Mouse (Mus musculus) lung, postnatal 14 days (tissue): ENCODE results near the gene Tbce.
"Not testable (repeated sequence)": the region's sequence is repeated elsewhere in the genome, so short reads cannot be mapped to it uniquely, and the experiment has no call there.

Source experiments
- DNase-seq: peaks from one replicate; pipeline ENCODE4 v3.0.0; 2021

The Tbce gene

DNA sequence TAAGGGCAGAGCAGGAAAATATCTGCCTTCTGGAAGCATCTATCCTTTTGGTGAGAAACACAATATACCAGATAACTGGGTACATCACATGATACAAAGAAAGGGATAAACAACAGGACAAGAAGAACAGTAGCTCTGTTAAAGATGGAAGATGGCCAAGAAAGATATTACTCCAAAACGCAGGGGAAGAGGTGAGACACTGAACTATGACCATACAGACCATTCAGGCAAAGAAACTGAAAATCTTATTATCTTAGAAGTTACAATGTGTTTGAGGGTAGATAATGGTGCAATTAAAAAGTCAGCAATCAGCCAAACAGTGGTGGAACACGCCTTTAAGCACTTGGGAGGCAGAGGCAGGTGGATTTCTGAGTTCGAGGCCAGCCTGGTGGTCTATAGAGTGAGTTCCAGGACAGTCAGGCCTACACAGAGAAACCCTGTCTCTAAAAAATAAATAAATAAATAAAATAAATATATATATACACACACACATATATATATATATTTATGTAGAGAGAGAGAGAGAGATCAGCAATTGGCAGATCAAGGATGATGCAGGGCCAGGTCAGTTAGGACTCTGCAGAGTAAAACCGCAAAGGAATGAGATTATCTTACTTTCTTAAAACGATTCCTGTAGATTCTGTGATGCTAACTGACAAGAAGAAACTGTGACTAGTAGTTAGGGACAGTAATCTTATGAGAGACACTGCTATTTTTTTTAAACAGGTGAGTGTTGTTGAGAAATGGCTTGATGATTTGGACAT lies 5.9 kb downstream of the Tbce start:
- no peak for DNase-seq

DNA sequence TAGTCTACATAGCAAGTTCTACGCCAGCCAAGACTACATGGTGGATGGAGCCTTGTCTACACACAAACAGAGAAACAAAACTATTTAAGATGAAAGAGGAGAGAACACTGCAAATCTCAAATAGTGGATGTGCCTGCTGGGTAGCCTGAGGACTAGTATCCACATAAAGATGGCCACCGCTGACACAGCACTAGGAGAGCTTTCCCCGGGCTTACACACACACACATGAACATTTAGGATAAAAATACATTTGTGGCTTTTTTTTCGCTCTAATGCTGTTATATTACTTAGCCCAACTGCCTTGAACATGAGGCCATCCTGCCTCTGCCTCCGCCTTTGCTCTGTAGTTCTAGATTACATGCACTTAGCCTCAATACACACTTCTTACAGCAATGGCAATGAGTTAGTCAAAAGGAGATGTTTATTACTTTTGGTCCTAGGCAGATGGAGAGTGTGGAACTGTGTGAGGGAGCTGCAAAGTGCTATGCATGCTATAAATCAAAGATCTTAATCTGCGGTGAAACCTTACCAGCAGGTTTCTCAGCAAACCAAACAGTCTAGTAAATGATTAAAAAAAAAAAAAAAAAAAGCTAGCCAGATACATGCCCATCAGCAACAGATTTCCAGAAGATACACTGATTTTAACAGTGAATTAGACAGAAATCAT lies 13.2 kb downstream of the Tbce start:
- no peak for DNase-seq

DNA sequence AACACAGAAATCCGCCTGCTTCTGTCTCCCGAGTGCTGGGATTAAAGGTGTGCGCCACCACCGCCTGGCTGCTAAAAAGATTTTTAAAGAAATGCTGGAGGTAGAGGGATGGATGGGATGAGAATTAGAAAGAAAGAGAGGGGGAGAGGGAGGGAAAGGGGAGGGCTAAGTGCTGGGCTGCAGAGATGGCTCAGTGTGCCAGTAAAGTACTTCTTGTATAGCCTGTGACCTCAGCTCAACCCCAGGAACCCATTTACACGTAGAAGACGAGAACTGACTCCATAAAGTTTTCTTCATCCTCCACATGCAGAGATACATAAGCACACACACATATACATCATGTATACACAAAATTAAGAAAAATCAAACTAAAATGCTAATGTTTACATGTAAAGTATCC lies 13.9 kb downstream of the Tbce start:
- no peak for DNase-seq

DNA sequence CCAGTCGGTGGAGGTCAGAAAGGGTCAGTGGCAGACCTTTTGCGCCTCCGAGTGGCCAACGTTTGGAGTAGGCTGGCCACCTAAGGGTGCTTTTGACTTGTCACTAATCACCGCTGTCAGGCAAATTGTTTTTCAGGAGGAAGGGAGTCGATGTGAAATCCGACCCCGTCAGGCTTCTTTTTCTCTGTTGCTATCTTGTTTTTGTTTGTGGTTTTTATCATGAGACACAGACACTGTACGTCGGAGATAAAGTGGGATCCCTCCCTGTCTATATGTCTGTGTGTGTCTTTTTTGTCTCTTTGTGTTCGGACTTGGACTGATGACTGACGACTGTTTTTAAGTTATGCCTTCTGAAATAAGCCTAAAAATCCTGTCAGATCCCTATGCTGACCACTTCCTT lies 18.0 kb downstream of the Tbce start:
- DNase-seq, result not testable (repeated sequence)

DNA sequence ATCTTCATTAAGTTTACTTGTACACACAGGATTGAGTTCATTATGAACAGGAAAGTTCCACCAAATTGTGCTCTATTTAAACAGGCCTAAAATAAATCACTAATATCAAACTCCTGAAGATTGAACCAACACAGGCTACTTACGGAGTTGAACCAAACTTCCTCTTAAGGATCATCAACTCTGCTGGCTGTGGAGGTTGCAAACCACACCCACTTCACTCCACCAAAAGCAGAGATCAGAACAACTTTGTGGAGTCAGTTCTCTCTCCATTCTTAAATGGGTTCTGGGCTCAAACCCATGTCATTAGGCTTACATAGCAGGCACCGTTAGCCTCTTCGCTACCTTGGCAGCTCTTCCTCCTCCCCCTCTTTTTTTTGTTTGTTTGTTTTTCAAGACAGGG lies 20.6 kb downstream of the Tbce start:
- no peak for DNase-seq

DNA sequence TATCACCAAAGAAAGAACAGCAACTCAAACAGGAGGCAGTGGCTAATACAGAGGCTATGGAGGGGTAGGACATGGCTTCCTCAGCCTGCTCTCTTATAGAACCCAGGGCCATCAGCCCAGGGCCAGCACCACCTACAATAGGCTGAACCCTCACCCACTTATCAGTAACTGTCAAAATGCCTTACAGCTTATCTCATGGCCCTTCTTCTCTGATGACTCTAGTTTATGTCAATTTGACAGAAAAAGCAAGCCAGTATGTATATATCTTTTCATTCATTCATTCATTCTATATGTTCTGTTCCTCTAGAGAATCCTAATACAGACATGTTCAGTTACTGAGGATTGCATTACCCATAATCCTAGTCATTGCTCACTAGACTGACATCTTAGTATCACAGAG lies 21.2 kb downstream of the Tbce start:
- no peak for DNase-seq

DNA sequence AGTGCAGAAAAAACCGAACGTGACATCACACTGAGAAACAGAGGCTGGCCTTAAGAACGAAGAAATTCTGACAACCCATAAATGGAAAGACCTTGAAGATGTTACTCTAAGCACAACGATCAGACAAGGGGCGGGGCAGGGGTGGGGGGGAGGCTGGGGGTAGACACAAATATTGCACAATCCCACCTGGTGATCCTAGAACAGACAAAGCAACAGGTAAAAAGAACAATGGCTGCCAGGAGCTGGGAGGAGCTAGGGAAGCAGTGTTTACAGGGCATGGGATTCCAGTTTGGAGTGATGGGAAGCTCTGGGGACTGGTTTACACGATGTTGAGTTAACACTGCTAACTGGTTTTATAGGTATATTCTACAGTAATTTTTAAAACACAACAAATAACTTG lies 23.8 kb downstream of the Tbce start:
- DNase-seq, result no peak

DNA sequence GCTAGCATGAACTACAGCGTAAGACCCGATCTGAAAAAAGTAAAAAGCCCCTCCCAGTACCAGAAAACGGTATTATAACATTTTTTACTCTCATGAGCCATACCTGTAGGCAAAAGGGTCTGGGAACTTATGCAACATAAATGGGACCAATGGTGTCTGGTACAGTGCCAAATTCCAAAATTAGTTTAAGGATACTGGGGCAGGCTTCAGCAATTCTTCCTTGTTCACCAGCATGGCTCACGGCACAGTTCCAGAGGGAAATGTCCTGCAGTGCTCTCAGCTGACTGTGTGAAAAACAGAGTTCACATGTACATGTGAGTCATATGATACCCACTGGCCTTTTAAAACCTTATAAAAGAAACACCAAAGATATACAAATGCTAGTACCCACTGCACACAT lies 24.9 kb downstream of the Tbce start:
- DNase-seq, result no peak

DNA sequence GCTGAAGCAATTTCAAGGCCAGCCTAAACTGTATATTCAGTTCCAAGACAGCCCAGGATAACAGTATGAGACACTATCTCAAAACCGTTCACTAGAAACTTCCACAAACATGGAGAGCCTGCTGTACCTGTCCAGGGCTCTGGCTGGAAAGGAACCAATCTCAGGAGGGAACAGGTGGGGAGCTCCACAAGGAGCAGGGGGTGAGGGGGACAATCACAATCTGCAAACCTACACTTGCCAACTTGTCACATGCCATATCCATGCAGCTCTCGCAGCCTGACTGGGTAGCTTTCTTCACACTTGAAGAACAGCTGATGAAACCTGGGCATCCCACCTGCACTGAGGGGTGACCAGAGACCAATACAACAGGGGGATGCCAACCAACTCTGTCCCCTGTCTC lies 25.4 kb downstream of the Tbce start:
- DNase-seq, result no peak

DNA sequence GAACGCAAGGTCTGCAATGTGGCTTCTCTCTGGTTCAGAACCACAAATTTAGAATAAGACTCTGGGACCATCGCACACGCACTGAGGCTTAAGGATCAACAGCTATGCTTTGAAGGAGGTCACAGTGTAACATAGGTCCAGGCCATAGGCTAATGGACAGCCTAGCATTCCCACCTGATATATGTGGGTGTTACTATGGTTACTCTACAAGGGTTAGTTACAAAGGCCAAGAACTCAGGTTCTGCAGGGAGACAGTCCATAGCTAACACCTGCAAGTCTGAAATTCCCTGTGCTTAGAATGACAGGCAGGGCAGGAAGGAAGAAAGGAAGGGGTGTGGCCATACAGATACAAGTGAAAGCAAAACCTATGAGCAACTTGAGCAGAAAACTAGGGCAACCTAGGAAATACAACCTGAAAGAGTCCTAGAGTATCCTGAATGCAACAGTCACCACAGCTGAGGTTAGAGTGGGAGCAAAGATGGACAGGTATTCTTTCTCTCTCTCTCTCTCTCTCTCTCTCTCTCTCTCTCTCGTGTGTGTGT lies 27.9 kb downstream of the Tbce start:
- no peak for DNase-seq

DNA sequence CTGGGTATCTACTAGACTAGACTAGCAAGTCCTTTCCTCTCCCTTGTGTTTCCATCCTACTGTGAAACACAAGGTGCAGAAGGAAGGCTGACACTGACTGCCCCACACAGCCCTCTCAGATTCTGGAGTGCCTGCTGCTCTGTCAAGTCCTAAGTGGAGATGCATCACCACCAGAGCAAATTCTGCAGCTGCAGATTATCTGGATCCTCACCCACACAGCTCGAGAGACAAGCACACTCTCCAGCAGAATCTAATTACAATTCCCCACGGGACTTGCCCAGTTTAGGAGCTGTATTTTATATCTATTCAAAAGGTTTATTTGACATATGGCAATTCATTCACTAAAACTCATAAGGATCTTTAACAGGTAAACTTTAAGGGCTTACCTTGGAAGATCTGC lies 33.4 kb downstream of the Tbce start:
- DNase-seq, result no peak

DNA sequence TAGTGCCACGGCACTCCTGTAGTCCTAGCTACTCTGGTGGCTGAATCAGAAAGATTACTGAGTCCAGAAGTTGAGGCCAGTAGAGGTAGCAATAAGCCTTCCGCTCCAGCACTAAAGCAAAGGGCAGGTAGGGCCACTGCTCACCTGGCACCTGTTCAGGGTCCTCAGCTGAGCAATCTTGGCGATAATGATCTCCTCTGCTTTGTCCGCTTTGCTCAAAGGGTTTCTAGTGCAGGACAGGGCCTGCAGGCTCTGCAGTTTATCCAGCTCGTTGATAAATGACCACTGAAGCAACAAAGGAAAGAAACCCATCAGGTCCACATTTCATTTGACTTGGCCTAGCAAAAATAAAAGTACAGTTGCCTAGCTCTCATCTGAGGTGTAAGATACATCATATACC lies 34.4 kb downstream of the Tbce start:
- DNase-seq, result no peak

DNA sequence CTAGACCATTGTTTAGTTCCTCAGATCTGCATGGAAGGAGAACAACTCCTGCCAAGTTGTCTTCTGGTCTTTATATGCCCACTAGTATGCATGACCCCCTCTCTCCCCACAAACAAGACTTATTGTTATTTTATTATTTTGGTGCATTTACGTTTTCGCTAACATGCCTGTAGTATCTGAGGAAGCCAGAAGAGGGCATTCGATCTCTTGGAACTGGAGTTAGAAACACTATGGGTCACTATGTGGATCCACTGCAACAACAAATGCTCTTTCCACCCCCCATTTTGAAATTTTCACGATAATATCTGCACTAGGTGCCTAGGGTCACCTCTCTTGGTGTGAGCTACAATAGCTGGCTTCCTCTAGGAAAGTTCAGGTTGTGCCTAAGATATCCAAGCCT lies 35.4 kb downstream of the Tbce start:
- DNase-seq, result no peak

DNA sequence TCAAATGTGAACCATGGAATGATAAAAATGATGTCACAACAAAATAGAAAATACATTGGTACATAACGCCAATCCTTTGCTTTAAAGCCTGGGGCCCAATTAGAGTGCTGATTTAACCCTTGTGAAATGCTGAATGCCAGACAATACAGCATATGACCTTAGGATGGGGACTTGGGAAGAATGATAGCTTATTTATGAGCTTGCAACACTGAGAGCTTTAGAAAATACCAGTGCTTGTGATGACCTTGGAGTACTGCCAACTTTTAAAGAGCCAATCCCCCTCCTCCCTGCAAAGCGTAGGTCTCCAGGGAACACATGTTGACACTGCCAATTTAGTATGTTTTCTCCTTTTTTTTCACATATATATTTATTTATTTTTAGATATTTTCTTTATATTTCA lies 36.7 kb downstream of the Tbce start:
- no peak for DNase-seq

DNA sequence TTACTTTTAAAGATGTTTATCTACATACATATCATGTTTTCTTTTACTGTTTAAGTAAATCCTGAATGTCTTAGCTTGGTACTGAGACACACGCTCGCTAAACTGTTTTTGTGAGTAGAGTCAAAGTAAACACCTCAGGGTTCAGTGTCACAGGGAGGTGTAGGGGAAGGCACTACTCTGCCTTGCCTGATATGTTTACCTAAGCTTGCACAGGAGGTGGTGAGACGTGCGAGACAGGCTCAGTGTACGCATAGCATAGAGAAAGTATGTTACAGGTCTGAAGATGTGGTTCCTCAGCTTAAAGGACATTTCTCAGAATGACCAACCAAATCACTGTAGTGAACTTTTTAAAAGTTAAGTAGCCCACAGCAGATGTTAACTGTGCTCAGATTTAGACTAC lies 42.0 kb downstream of the Tbce start:
- no peak for DNase-seq

DNA sequence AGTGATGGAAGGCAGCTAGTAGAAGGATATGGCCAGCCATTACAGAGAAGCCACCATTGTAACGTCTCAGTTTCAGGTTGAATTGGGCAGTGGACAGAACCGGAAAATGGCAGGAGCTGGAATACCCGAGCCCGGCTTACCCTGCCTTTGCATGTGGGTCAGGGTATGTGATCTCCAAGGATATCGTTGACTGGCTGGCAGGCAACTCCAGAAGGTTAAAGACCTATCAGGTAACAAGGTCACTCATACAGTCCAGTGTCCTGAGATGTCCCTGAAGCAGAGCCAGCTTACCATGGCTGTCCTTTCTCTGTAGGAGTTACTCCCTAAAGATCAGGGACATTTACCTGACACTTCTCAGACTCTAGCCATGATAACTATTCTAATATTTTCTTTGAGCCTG lies 44.4 kb downstream of the Tbce start:
- no peak for DNase-seq

DNA sequence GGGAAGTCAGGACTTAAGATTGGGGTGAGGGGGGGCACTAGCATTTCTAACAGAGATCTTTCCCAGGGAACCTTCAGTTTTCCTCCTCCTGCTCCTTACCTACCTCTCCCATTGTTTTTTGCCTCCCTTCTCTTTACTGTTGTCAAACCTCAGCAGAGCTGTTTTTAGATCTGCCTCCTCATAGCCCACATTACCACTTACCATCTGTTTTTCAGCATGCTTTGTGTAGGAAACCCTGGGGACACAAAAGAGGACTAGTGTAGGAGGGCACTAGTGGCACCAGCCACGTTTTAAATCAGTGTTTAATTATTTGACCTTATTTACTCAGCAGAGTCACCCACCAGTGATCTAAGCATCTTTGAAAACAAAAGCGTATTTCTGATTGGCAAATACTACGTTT lies 46.4 kb downstream of the Tbce start:
- DNase-seq, result no peak

DNA sequence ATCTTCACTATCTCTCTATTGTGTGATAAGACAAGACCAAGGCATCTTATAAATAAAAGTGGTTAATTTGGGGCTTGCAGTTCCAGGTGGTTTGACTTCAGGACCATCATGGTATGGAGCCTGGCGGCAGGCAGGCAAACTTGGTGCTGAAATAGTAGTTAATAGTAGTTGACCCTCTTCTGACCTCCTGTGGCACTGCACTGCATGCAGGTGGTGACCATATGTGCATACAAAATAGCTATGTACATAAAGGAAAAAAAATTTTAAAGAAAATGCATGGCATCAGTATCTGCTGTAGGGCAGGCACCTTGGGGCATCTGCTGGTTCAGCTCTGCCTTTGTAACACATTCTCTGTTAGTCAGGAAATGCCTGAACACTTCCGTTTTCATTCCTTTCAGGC lies 49.0 kb downstream of the Tbce start:
- no peak for DNase-seq

DNA sequence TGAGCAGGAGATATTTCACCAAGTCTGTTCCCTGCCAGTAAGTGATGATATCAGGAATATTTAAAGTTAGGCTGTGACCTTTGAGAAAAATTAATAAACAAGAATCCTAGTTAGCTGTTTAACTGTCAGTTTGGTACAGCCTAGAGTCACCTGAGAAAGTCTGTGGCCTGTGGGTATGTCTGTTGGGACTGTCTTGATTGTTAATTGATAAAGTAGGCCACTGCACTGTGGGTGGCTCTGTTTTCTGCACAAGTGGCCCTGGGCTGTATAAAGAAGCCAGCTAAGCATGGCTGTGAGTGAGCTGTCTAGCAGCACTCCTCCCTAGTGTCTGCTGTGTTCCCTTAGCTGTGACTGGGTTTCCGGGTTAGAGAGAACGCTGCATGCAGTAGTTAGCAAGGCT lies 50.3 kb downstream of the Tbce start:
- DNase-seq, result no peak

DNA sequence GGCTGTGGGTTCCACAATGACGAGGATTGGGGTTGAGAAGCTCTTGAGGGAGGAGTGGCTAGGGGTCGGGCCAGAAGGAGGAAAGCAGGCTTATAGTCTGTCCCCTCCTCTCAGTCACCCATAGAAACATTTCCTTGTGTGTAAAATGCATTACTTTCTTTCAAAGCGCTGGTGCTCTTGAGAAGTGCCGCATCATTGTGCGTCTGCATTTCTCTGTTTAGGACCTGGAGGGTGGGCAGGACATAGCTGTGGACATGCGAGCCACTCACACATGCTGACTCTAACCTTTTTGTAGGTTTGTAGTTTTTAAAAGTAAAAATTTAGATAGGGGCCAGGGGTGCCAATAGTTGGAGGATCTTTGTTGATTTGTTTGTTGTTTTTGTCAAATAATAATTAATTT lies 55.9 kb downstream of the Tbce start:
- DNase-seq, result no peak

DNA sequence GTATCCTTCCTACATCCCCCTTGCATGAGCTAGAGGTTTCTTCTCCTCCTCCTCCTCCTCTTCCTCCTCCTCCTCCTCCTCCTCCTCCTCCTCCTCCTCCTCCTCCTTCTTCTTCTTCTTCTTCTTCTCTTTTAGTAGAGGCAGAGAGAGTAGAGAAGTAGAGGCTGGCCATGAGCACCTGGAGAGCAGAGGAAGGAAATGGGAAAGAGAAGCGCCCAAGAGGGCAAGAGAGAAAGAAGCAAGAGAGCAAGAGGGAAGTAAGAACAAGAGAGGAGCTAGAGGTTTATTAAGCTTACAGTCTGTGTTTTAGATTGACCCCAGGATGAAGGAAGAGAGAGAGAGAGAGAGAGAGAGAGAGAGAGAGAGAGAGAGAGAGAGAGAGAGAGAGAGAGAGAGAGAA lies 57.6 kb downstream of the Tbce start:
- not testable (repeated sequence) for DNase-seq

DNA sequence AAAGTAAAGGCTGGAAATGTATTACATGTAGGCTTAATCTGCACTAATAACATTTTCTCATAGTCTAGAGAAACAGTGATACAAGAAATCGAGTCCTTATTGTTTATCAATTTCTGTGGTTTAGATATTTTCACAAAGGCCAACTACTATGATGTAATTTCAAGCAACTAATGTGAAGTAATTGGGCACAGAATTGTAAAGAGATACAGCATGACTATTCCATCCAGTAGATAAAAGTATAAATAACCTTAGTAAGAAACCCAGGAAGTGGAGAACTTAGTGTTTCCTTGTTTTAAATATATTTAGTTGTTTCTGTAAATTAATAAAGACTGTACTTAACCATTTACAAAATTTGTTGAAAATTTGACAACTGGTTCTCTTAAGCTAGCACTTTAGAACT lies 69.6 kb downstream of the Tbce start:
- no peak for DNase-seq

DNA sequence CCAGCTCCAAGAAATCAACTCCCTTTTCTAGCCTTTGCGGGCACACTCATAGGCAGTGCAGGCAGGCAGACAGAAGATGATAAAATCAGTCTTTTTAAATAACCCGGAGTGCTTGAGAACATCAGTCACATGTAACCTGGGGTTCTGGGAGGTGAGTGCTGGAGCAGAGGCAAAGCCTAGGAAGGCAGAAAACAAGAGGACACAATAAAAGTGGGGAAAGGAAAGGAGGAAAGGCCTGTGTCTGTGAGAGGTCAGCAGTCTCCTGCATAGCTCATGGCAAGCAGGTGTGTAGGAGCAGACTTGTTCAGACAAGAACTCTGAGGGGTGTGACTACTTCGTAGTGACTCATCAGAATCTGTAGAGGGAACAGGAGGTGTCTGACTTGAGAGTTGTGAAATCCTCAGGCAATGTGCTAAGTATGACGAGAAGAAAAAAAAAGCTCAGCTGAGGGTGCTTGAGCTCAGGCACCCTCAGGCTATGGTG lies 70.8 kb downstream of the Tbce start:
- peak; percentile 14 for DNase-seq

DNA sequence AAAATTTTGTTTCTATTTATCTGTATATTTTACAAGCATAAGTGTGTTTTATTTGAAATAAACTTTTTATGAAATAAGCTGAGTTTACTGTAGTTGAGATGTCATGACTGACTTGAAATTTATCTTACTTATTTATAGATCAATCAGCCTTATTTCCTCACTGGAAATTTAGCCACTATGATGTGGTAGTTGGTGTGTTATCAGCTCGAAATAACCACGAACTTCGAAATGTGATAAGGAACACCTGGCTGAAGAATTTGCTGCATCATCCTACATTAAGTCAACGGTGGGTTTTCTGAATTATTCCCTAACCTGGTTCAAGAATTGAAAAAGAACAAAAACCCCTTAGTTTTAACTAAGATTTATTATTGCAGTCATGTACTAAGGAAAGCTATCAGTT lies 73.3 kb downstream of the Tbce start:
- no peak for DNase-seq
